Mouse (Mus musculus) MEL (cell line): ENCODE results near the gene Hmg20a. TPM values are rescaled to one million over a fixed set of nuclear protein-coding genes. Genes with fewer than 3 reads are reported as not detected.
A peak's percentile ranks its signal among the peaks of the same experiment; 100 is the strongest.

ENCODE experiments used
- DNase-seq: peaks from one replicate; pipeline ENCODE4 v3.0.0; 2011; ENCODE audit warnings: low read depth, low spot score
- H3K27ac ChIP-seq: 2 replicates; pipeline ENCODE4 v1.5.1; 2012; ENCODE audit warnings: low read depth, mild to moderate bottlenecking, control low read depth, low read length, moderate library complexity; ENCODE audit not compliant: control insufficient read depth
- H3K27me3 ChIP-seq, 2 experiments: fragments of 150-350 bp in 1 of 2; sonication (generic) in 1 of 2; 2 replicates each; pipeline ENCODE4 v1.6.1; 2012; ENCODE audit warnings: low read length in 2 of 2, mild to moderate bottlenecking in 2 of 2, improper control_type of control experiment in 1 of 2, moderate library complexity in 1 of 2; ENCODE audit not compliant: insufficient read depth in 2 of 2, control insufficient read depth in 1 of 2
- H3K36me3 ChIP-seq, 2 experiments: 2 replicates each; pipeline ENCODE4 v1.6.1; 2012 to 2014; ENCODE audit warnings: low read length in 2 of 2, improper control_type of control experiment in 1 of 2, inconsistent platforms in 1 of 2, mild to moderate bottlenecking in 1 of 2; ENCODE audit not compliant: insufficient read depth in 2 of 2, control insufficient read depth in 1 of 2
- H3K4me1 ChIP-seq, 2 experiments: fragments of 150-350 bp in 1 of 2; sonication (generic) in 1 of 2; 2 replicates each; pipeline ENCODE4 v1.6.1; 2012; ENCODE audit warnings: low read length in 2 of 2, improper control_type of control experiment in 1 of 2, mild to moderate bottlenecking in 1 of 2; ENCODE audit not compliant: insufficient read depth in 2 of 2, control insufficient read depth in 1 of 2
- H3K4me3 ChIP-seq, 2 experiments: fragments of 150-350 bp in 1 of 2; sonication (generic) in 1 of 2; 2 replicates each; pipeline ENCODE4 v1.5.1; 2012; ENCODE audit warnings: low read depth in 2 of 2, low read length in 2 of 2, mild to moderate bottlenecking in 2 of 2, moderate library complexity in 2 of 2, control low read depth in 1 of 2, improper control_type of control experiment in 1 of 2; ENCODE audit not compliant: control insufficient read depth in 1 of 2, insufficient read depth in 1 of 2
- H3K79me2 ChIP-seq: 2 replicates; pipeline ENCODE4 v1.6.1; 2012; ENCODE audit warnings: mild to moderate bottlenecking, low read length, moderate library complexity; ENCODE audit not compliant: control insufficient read depth, poor library complexity, insufficient read depth
- H3K9ac ChIP-seq: 2 replicates; pipeline ENCODE4 v1.6.1; 2012; ENCODE audit warnings: low read depth, mild to moderate bottlenecking, control low read depth, low read length, moderate library complexity; ENCODE audit not compliant: control insufficient read depth, poor library complexity, severe bottlenecking
- H3K9me3 ChIP-seq: fragments of 150-350 bp; sonication (generic); replicated peaks from 2 replicates; pipeline ENCODE4 v1.6.1; 2012; ENCODE audit warnings: mild to moderate bottlenecking, low read length, improper control_type of control experiment, moderate library complexity; ENCODE audit not compliant: insufficient read depth
- BHLHE40 ChIP-seq: IDR thresholded peaks from 2 replicates; pipeline ENCODE4 v1.6.1; 2012; ENCODE audit warnings: low read depth, mild to moderate bottlenecking, inconsistent platforms, low read length, improper control_type of control experiment, borderline replicate concordance
- CHD2 ChIP-seq: IDR thresholded peaks from 2 replicates; pipeline ENCODE4 v1.6.1; 2011; ENCODE audit warnings: low read length, improper control_type of control experiment
- CTCF ChIP-seq, 3 experiments: IDR thresholded peaks in 2 of 3; conservative IDR thresholded peaks in 1 of 3; 2 replicates each; pipeline ENCODE4 v1.5.1; 2011 to 2012; ENCODE audit warnings: low read length in 3 of 3, low read depth in 2 of 3, mild to moderate bottlenecking in 2 of 3, improper control_type of control experiment in 1 of 3, inconsistent platforms in 1 of 3, mixed read lengths in 1 of 3, moderate library complexity in 1 of 3; ENCODE audit not compliant: control insufficient read depth in 1 of 3, insufficient read depth in 1 of 3, poor library complexity in 1 of 3, severe bottlenecking in 1 of 3
- E2F4 ChIP-seq: IDR thresholded peaks from 2 replicates; pipeline ENCODE4 v1.6.1; 2011; ENCODE audit warnings: low read depth, low read length, improper control_type of control experiment, borderline replicate concordance
- EP300 ChIP-seq, 2 experiments: IDR thresholded peaks; 2 replicates each; pipeline ENCODE4 v1.6.1; 2011; ENCODE audit warnings: improper control_type of control experiment in 2 of 2, low read length in 2 of 2, low read depth in 1 of 2, mild to moderate bottlenecking in 1 of 2
- ETS1 ChIP-seq: IDR thresholded peaks from 2 replicates; pipeline ENCODE4 v1.6.1; 2012; ENCODE audit warnings: low read depth, mild to moderate bottlenecking, inconsistent platforms, low read length, improper control_type of control experiment, moderate library complexity
- GABPA ChIP-seq: IDR thresholded peaks from 2 replicates; pipeline ENCODE4 v1.6.1; 2012; ENCODE audit warnings: low read depth, mild to moderate bottlenecking, inconsistent platforms, low read length, improper control_type of control experiment, moderate library complexity
- GATA1 ChIP-seq: IDR thresholded peaks from 2 replicates; pipeline ENCODE4 v1.6.1; 2011; ENCODE audit warnings: low read depth, low read length, improper control_type of control experiment
- JUND ChIP-seq: IDR thresholded peaks from 2 replicates; pipeline ENCODE4 v1.6.1; 2011; ENCODE audit warnings: low read depth, mild to moderate bottlenecking, improper control_type of control experiment, low read length
- MAFK ChIP-seq: IDR thresholded peaks from 2 replicates; pipeline ENCODE4 v1.6.1; 2011; ENCODE audit warnings: low read depth, mild to moderate bottlenecking, low read length, improper control_type of control experiment, borderline replicate concordance
- MAX ChIP-seq: IDR thresholded peaks from 2 replicates; pipeline ENCODE4 v1.6.1; 2011; ENCODE audit warnings: low read length, improper control_type of control experiment
- MEF2A ChIP-seq: IDR thresholded peaks from 2 replicates; pipeline ENCODE4 v1.6.1; 2014; ENCODE audit warnings: low read depth, mild to moderate bottlenecking, inconsistent platforms, low read length, improper control_type of control experiment; ENCODE audit not compliant: poor library complexity, insufficient replicate concordance, severe bottlenecking; ENCODE audit errors: extremely low read depth
- MXI1 ChIP-seq: IDR thresholded peaks from 2 replicates; pipeline ENCODE4 v1.6.1; 2011; ENCODE audit warnings: mild to moderate bottlenecking, low read depth, low read length, improper control_type of control experiment
- MYC ChIP-seq: IDR thresholded peaks from 2 replicates; pipeline ENCODE4 v1.6.1; 2011; ENCODE audit warnings: low read depth, mild to moderate bottlenecking, low read length, improper control_type of control experiment, moderate library complexity
- NELFE ChIP-seq: IDR thresholded peaks from 2 replicates; pipeline ENCODE4 v1.6.1; 2011; ENCODE audit warnings: low read depth, low read length, improper control_type of control experiment
- RAD21 ChIP-seq: IDR thresholded peaks from 2 replicates; pipeline ENCODE4 v1.6.1; 2011; ENCODE audit warnings: mild to moderate bottlenecking, low read depth, low read length, improper control_type of control experiment
- RCOR1 ChIP-seq: IDR thresholded peaks from 2 replicates; pipeline ENCODE4 v1.6.1; 2012; ENCODE audit warnings: low read depth, mild to moderate bottlenecking, inconsistent platforms, low read length, improper control_type of control experiment
- SIN3A ChIP-seq: IDR thresholded peaks from 2 replicates; pipeline ENCODE4 v1.6.1; 2012; ENCODE audit warnings: low read length, improper control_type of control experiment, inconsistent platforms
- TBP ChIP-seq: IDR thresholded peaks from 2 replicates; pipeline ENCODE4 v1.8.0; 2011; ENCODE audit warnings: low read depth, low read length, improper control_type of control experiment
- TCF12 ChIP-seq: IDR thresholded peaks from 2 replicates; pipeline ENCODE4 v1.6.1; 2014; ENCODE audit warnings: low read depth, mild to moderate bottlenecking, inconsistent platforms, low read length, improper control_type of control experiment, moderate library complexity
- UBTF ChIP-seq: IDR thresholded peaks from 2 replicates; pipeline ENCODE4 v1.6.1; 2012; ENCODE audit warnings: low read depth, mild to moderate bottlenecking, inconsistent platforms, low read length, improper control_type of control experiment, moderate library complexity, borderline replicate concordance; ENCODE audit not compliant: insufficient read depth
- USF2 ChIP-seq, 2 experiments: IDR thresholded peaks; 2 replicates each; pipeline ENCODE4 v1.6.1; 2011 to 2012; ENCODE audit warnings: improper control_type of control experiment in 2 of 2, low read length in 2 of 2, borderline replicate concordance in 1 of 2, inconsistent platforms in 1 of 2, low read depth in 1 of 2, mild to moderate bottlenecking in 1 of 2; ENCODE audit not compliant: insufficient read depth in 1 of 2
- ZC3H11A ChIP-seq: IDR thresholded peaks from 2 replicates; pipeline ENCODE4 v1.6.1; 2012; ENCODE audit warnings: low read depth, mild to moderate bottlenecking, inconsistent platforms, low read length, improper control_type of control experiment
- ZNF384 ChIP-seq: IDR thresholded peaks from 2 replicates; pipeline ENCODE4 v1.6.1; 2012; ENCODE audit warnings: low read depth, mild to moderate bottlenecking, inconsistent platforms, low read length, improper control_type of control experiment
- polyA plus RNA-seq, 2 experiments: library from polyadenylated mRNA; stranded (reverse) in 1 of 2; unstranded in 1 of 2; fragments of >175 nt in 1 of 2; fragments of >200 nt in 1 of 2; gene quantifications; 2 replicates each; pipeline versions ENCODE4 v1.2.1 to v1.2.4; 2012; ENCODE audit warnings: low replicate concordance in 2 of 2, low read depth in 1 of 2; ENCODE audit not compliant: insufficient read length in 2 of 2, insufficient read depth in 1 of 2, missing spikeins in 1 of 2
- total RNA-seq: library from RNA; depleted of rRNA; stranded (reverse); fragments of 300-350 nt; gene quantifications from 2 replicates; pipeline ENCODE4 v1.2.3, GENCODE M21; 2012

Gene Hmg20a
- total and polyA plus RNA-seq, 3 experiments = 12.6 to 23.6 TPM; not detected in 1

- Histone ChIP-seq H3K4me1 (peaks cover 13 to 20% of the 10 kb centered on the region in 2 experiments), H3K9me3 (no peaks in the 10 kb centered on the region), H3K79me2 (peaks cover 24% of the 10 kb centered on the region), H3K36me3 (peaks cover 0 to 39% of the 10 kb centered on the region in 2 experiments; a peak in 2 of 4 replicates), H3K27me3 (no peaks in the 10 kb centered on the region), H3K9ac (peak overlapping the region; percentile 9; the same call in 1 of the 2 replicates), H3K4me3 (peak overlapping the region in 1 of 2 experiments; percentile 88; a peak in 1 of 4 replicates), H3K27ac (no peak overlapping the region)
- DNase-seq = peak; percentile 57
- TF ChIP-seq USF2 (IDR thresholded peaks at IDR 0.05; ENCODE audit: borderline replicate concordance in 1 of 2, insufficient read depth in 1 of 2, low read depth in 1 of 2, low read length in 2 of 2) (no peak), MXI1 (0 out of 2 replicates have a peak, but pooled peaks have one; percentile 39), MYC (0 out of 2 replicates have a peak, but pooled peaks have one; percentile 31), EP300 (IDR thresholded peaks at IDR 0.05; ENCODE audit: low read depth in 1 of 2, low read length in 2 of 2) (peak; percentile 30 to 55; a peak in 2 of 4 replicates), ZNF384 (no peak), ETS1 (peak; percentile 56), GATA1 (peak; percentile 75; the same call in 1 of the 2 replicates), RCOR1 (0 out of 2 replicates have a peak, but pooled peaks have one; percentile 37), TCF12 (peak; percentile 22; the same call in 1 of the 2 replicates), SIN3A (peak; percentile 67; the same call in 1 of the 2 replicates)
Measured at GRCm38 (mm10) chr9:56415935-56416607, 2.3 kb upstream of the Hmg20a start.

GRCm38 (mm10) chr9:56417415-56417947, 928 bp upstream of the Hmg20a start:
- peaks cover 0 to 45% of the 10 kb centered on the region in 2 experiments; a peak in 2 of 4 replicates for H3K36me3 ChIP-seq
- peaks cover 27% of the 10 kb centered on the region for H3K79me2 ChIP-seq
- peak overlapping the region; percentile 77 for H3K27ac ChIP-seq
- TF ChIP-seq RCOR1 (no peak), E2F4 (no peak), CTCF (IDR thresholded peaks at IDR 0.05 in 2 of 3, conservative IDR thresholded peaks at IDR 0.05 in 1 of 3; ENCODE audit: control insufficient read depth in 1 of 3, insufficient read depth in 1 of 3, low read depth in 2 of 3, low read length in 3 of 3, poor library complexity in 1 of 3, severe bottlenecking in 1 of 3) (peak in 2 of 3 experiments; percentile 60 to 85; a peak in 5 of 6 replicates), UBTF (0 out of 2 replicates have a peak, but pooled peaks have one; percentile 55), TCF12 (no peak), BHLHE40 (no peak), MAX (peak; percentile 9; the same call in 1 of the 2 replicates), NELFE (no peak), GABPA (no peak), MEF2A (no peak), CHD2 (no peak), MYC (no peak), SIN3A (peak; percentile 22; the same call in 1 of the 2 replicates), JUND (no peak), TBP (0 out of 2 replicates have a peak, but pooled peaks have one; percentile 19), ZC3H11A (peak; percentile 11; the same call in 1 of the 2 replicates), RAD21 (peak; percentile 18), MAFK (no peak), GATA1 (no peak)
- peaks cover 13 to 16% of the 10 kb centered on the region in 2 experiments for H3K4me1 ChIP-seq
- H3K27me3 ChIP-seq = no peaks in the 10 kb centered on the region
- DNase-seq = peak; percentile 73
- peak overlapping the region; percentile 88 to 94 for H3K4me3 ChIP-seq
- no peaks in the 10 kb centered on the region for H3K9me3 ChIP-seq
- peak overlapping the region; percentile 88 for H3K9ac ChIP-seq
